Mouse (Mus musculus) G1E-ER4 (cell line): Measurements from ENCODE around the gene Cnot6l. TPM values are rescaled to one million over a fixed set of nuclear protein-coding genes. Genes with fewer than 3 reads are reported as not detected.

Experiments used
- GATA1 ChIP-seq: IDR thresholded peaks from one replicate; pipeline ENCODE4 v1.8.0; 2012; ENCODE audit warnings: low read length, inconsistent platforms
- polyA plus RNA-seq: library from polyadenylated mRNA; stranded (reverse); fragments of >175 nt; gene quantifications from 2 replicates; pipeline ENCODE4 v1.2.3, GENCODE M21; 2012

Cnot6l gene
- polyA plus RNA-seq: 2.6 and 3.1 TPM in 2 replicates

- peak; percentile 70 for TF ChIP-seq GATA1
Observed at GRCm38 (mm10) chr5:96164021-96164411, at the start of gene Cnot6l. Gene Cnot6l (minus strand): TSS chr5:96164171.

GRCm38 (mm10) chr5:96209916-96210583, 46.1 kb upstream of the Cnot6l start:
- no peak for TF ChIP-seq GATA1

- TF ChIP-seq GATA1: no peak
Observed at GRCm38 (mm10) chr5:96209459-96209858, 45.5 kb upstream of the Cnot6l start, which contains the start of gene Mrpl1. Gene Mrpl1 (plus strand): TSS chr5:96209493.

GRCm38 (mm10) chr5:96208543-96208942, 44.6 kb upstream of the Cnot6l start:
- no peak for TF ChIP-seq GATA1

GRCm38 (mm10) chr5:96207531-96207930, 43.6 kb upstream of the Cnot6l start:
- no peak for TF ChIP-seq GATA1

GRCm38 (mm10) chr5:96206897-96207296, 42.9 kb upstream of the Cnot6l start:
- no peak for TF ChIP-seq GATA1

GRCm38 (mm10) chr5:96201462-96202154, 37.6 kb upstream of the Cnot6l start:
- TF ChIP-seq GATA1: no peak

- TF ChIP-seq GATA1: no peak
Observed at GRCm38 (mm10) chr5:96200269-96200668, 36.3 kb upstream of the Cnot6l start.

- TF ChIP-seq GATA1: no peak
Observed at GRCm38 (mm10) chr5:96198271-96198670, 34.3 kb upstream of the Cnot6l start.

- TF ChIP-seq GATA1: no peak
Observed at GRCm38 (mm10) chr5:96196547-96197052, 32.6 kb upstream of the Cnot6l start.

GRCm38 (mm10) chr5:96191251-96191650, 27.3 kb upstream of the Cnot6l start:
- TF ChIP-seq GATA1: no peak

GRCm38 (mm10) chr5:96189761-96190160, 25.8 kb upstream of the Cnot6l start:
- TF ChIP-seq GATA1: no peak

- no peak for TF ChIP-seq GATA1
Observed at GRCm38 (mm10) chr5:96183987-96184386, 20.0 kb upstream of the Cnot6l start.

- no peak for TF ChIP-seq GATA1
Observed at GRCm38 (mm10) chr5:96183211-96183610, 19.2 kb upstream of the Cnot6l start.

GRCm38 (mm10) chr5:96176879-96177358, 12.9 kb upstream of the Cnot6l start:
- no peak for TF ChIP-seq GATA1

- TF ChIP-seq GATA1: no peak
Observed at GRCm38 (mm10) chr5:96176121-96176520, 12.2 kb upstream of the Cnot6l start.

GRCm38 (mm10) chr5:96171765-96172164, 7.8 kb upstream of the Cnot6l start:
- TF ChIP-seq GATA1: no peak
